Mouse (Mus musculus) neural tube, embryonic 13.5 days (tissue): ENCODE results near the gene Trim11. TPM values are rescaled to one million over a fixed set of nuclear protein-coding genes. Genes with fewer than 3 reads are reported as not detected.
A peak's percentile ranks its signal among the peaks of the same experiment; 100 is the strongest.

Experiments used
- ATAC-seq: fragments of 200-750 bp; cut with Nextera tagmentation; 2 replicates; pipeline ENCODE4 v1.8.0; 2017; ENCODE audit warnings: low read depth, mild to moderate bottlenecking, moderate TSS enrichment, moderate library complexity
- H3K27ac ChIP-seq: fragments of 300-500 bp; sonication (generic); replicated peaks from 2 replicates; pipeline ENCODE4 v1.5.1; 2015; ENCODE audit warnings: moderate library complexity, mild to moderate bottlenecking, inconsistent platforms
- H3K27me3 ChIP-seq: fragments of 300-500 bp; sonication (generic); 2 replicates; pipeline ENCODE4 v1.6.1; 2015; ENCODE audit warnings: mild to moderate bottlenecking, inconsistent platforms
- H3K36me3 ChIP-seq: fragments of 300-500 bp; sonication (generic); 2 replicates; pipeline ENCODE4 v1.6.1; 2015; ENCODE audit warnings: mild to moderate bottlenecking, inconsistent platforms
- H3K4me1 ChIP-seq: fragments of 300-500 bp; sonication (generic); replicated peaks from 2 replicates; pipeline ENCODE4 v1.6.1; 2015; ENCODE audit warnings: inconsistent platforms
- H3K4me2 ChIP-seq: fragments of 300-500 bp; sonication (generic); 2 replicates; pipeline ENCODE4 v1.6.1; 2015; ENCODE audit warnings: inconsistent platforms, mild to moderate bottlenecking, moderate library complexity
- H3K4me3 ChIP-seq: fragments of 300-500 bp; sonication (generic); 2 replicates; pipeline ENCODE4 v1.5.1; 2015; ENCODE audit warnings: mild to moderate bottlenecking, inconsistent platforms
- H3K9ac ChIP-seq: fragments of 300-500 bp; sonication (generic); 2 replicates; pipeline ENCODE4 v1.6.1; 2015; ENCODE audit warnings: moderate library complexity, mild to moderate bottlenecking, inconsistent platforms
- H3K9me3 ChIP-seq: fragments of 300-500 bp; sonication (generic); 2 replicates; pipeline ENCODE4 v1.6.1; 2016; ENCODE audit warnings: inconsistent platforms
- WGBS: fragments of 180-500 bp; shearing (Covaris S2); methylation state at CpG from one replicate; pipeline ENCODE4 v1.1.7; 2015; 5-methylcytosine and 5-hydroxymethylcytosine counted together
- polyA plus RNA-seq: library from polyadenylated mRNA; unstranded; fragments of >200 nt; fragmentation: Nextera tagmentation; extraction: Ambion mirVana; gene quantifications from 2 replicates; pipeline ENCODE4 v1.2.1, GENCODE M21; 2015

The Trim11 gene
- polyA plus RNA-seq, 1 experiment from 2014 or later, result 19.7 TPM

- ATAC-seq, result no peak
- 92% methylated on average over 6 of the region's 6 CpGs for WGBS
- no peaks in the 10 kb centered on the region for H3K9me3 ChIP-seq
- H3K27me3 ChIP-seq, result no peaks in the 10 kb centered on the region
- H3K4me1 ChIP-seq, result peaks cover 34% of the 10 kb centered on the region
- no peak overlapping the region for H3K9ac ChIP-seq
- peaks cover 70% of the 10 kb centered on the region for H3K36me3 ChIP-seq
- no peak overlapping the region for H3K4me3 ChIP-seq
- no peak overlapping the region for H3K4me2 ChIP-seq
- H3K27ac ChIP-seq, result no peak overlapping the region
These were observed 5.9 kb downstream of the Trim11 start for GRCm38 (mm10) chr11:58983691-58984341.

- Histone ChIP-seq H3K4me1 (peaks cover 26% of the 10 kb centered on the region), H3K27me3 (no peaks in the 10 kb centered on the region), H3K27ac (no peak overlapping the region), H3K4me3 (no peak overlapping the region), H3K4me2 (no peak overlapping the region), H3K36me3 (peaks cover 79% of the 10 kb centered on the region), H3K9me3 (no peaks in the 10 kb centered on the region), H3K9ac (no peak overlapping the region)
- 94% methylated on average over 7 of the region's 7 CpGs for WGBS
- no peak for ATAC-seq
These were observed 6.8 kb downstream of the Trim11 start for GRCm38 (mm10) chr11:58984657-58985056.

GRCm38 (mm10) chr11:58985299-58985917, 7.5 kb downstream of the Trim11 start:
- H3K9ac ChIP-seq, result no peak overlapping the region
- H3K36me3 ChIP-seq, result peaks cover 86% of the 10 kb centered on the region
- H3K27me3 ChIP-seq, result no peaks in the 10 kb centered on the region
- no peaks in the 10 kb centered on the region for H3K9me3 ChIP-seq
- H3K27ac ChIP-seq, result no peak overlapping the region
- no peak for ATAC-seq
- H3K4me2 ChIP-seq, result no peak overlapping the region
- WGBS, result 95% methylated on average over 3 of the region's 3 CpGs
- H3K4me1 ChIP-seq, result peaks cover 18% of the 10 kb centered on the region
- H3K4me3 ChIP-seq, result no peak overlapping the region

DNA sequence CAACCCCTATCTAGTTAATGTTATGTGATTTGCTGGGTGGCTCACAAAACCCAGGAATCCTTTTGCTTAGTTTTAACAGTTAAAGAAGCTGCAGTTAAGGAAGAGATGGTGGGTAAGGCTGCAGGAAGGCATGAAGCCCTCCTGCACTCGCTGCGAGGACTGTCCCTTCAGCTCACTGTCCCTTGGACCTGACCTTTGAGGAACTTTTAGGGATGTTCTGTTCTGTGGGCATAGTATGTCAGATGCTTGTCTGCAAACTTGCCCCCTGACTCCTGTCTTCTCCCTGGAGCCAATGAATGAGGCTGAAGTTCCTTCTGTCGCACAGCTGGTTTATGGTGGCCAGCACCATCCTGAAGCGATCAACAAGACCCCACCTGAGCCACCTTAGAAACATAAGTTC, 11.3 kb downstream of the Trim11 start:
- H3K9me3 ChIP-seq, result no peaks in the 10 kb centered on the region
- ATAC-seq, result no peak
- no peak overlapping the region for H3K9ac ChIP-seq
- peaks cover 72% of the 10 kb centered on the region for H3K36me3 ChIP-seq
- 89% methylated on average over 4 of the region's 4 CpGs for WGBS
- peaks cover 14% of the 10 kb centered on the region for H3K27me3 ChIP-seq
- H3K27ac ChIP-seq, result no peak overlapping the region
- peaks cover 1% of the 10 kb centered on the region for H3K4me1 ChIP-seq
- no peak overlapping the region for H3K4me3 ChIP-seq
- H3K4me2 ChIP-seq, result no peak overlapping the region

- Histone ChIP-seq H3K4me1 (peaks cover 10% of the 10 kb centered on the region), H3K36me3 (peaks cover 62% of the 10 kb centered on the region), H3K27ac (no peak overlapping the region), H3K4me3 (no peak overlapping the region), H3K27me3 (peaks cover 23% of the 10 kb centered on the region), H3K9ac (no peak overlapping the region), H3K9me3 (no peaks in the 10 kb centered on the region), H3K4me2 (no peak overlapping the region)
- 89% methylated on average over 17 of the region's 17 CpGs for WGBS
- no peak for ATAC-seq
These were observed 12.2 kb downstream of the Trim11 start for GRCm38 (mm10) chr11:58990141-58990540.

DNA sequence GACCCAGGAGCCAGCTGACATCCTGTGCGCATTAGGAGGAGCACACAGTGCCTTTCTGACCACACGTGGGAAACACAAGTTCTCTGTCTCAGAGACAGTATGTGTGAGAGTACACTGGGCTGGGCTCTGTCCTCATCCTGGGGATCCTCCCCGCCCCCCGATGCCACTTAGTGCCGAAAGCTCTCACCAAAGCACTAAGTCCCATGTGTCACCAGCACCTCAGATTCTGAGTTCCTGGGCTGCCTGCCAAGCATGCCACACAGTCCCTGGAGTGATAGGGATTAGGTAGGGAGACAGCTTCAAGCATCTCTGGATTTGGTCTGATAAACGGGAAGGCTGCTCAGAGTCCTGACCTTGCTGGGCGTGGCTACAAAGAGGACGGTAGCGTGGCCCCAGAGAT, 12.9 kb downstream of the Trim11 start:
- H3K36me3 ChIP-seq, result peaks cover 55% of the 10 kb centered on the region
- peaks cover 29% of the 10 kb centered on the region for H3K27me3 ChIP-seq
- no peaks in the 10 kb centered on the region for H3K9me3 ChIP-seq
- ATAC-seq, result no peak
- H3K4me3 ChIP-seq, result no peak overlapping the region
- no peak overlapping the region for H3K4me2 ChIP-seq
- 85% methylated on average over 9 of the region's 9 CpGs for WGBS
- H3K9ac ChIP-seq, result no peak overlapping the region
- H3K4me1 ChIP-seq, result peaks cover 10% of the 10 kb centered on the region
- H3K27ac ChIP-seq, result no peak overlapping the region

DNA sequence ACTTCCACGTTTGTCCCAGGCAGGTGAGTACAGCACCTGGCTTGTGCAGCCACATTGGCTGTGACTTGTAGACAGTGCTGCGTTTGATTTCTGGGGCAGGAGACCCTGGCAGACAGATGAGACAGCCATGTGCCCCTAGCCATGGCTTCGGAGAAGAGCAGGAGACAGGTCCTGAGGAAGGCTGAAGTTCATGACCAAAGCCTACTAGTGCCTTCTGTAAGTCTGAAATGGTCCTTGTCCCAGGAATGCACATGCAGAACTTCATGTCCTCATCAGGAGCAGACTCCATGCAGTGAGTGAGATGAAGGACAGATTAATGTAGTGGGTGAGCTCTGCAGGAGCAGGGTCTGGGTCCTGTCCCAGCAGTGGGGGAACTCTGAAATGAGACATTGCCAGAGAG, 14.0 kb downstream of the Trim11 start:
- no peak overlapping the region for H3K9ac ChIP-seq
- H3K4me2 ChIP-seq, result no peak overlapping the region
- 82% methylated on average over 3 of the region's 3 CpGs for WGBS
- peaks cover 33% of the 10 kb centered on the region for H3K27me3 ChIP-seq
- H3K4me1 ChIP-seq, result peaks cover 10% of the 10 kb centered on the region
- ATAC-seq, result no peak
- H3K4me3 ChIP-seq, result no peak overlapping the region
- no peak overlapping the region for H3K27ac ChIP-seq
- H3K9me3 ChIP-seq, result no peaks in the 10 kb centered on the region
- H3K36me3 ChIP-seq, result peaks cover 44% of the 10 kb centered on the region

DNA sequence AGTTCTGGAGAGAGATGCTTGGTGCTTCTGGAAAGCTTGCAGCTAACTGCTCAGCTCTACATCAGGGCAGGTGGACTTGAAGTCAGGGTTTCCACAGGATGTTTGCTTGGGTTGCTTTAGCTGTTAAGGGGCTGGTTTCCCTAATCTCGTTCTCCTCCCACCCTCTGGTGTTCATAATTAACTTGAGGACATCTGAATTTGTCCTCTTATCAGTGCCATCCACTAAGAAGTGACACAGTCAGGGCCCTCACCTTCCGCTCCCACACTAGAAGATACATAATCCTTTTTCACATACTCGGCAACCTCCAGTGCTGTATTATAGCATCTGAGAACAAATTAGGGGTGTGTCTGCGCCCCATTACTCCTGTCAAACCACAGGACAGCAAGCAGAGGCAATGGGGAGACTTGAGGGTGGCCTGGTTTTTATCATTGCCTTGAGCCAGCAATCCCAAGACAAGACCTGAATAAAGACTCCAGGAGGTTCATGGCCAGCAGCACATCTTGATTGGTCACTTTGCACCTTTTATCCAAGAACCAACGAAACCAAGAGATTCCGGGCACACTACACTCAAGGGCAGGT, 15.3 kb downstream of the Trim11 start:
- H3K36me3 ChIP-seq, result peaks cover 33% of the 10 kb centered on the region
- H3K4me3 ChIP-seq, result no peak overlapping the region
- H3K9me3 ChIP-seq, result no peaks in the 10 kb centered on the region
- whole genome bisulfite sequencing, result 85% methylated on average over 6 of the region's 6 CpGs
- no peak for ATAC-seq
- peaks cover 10% of the 10 kb centered on the region for H3K4me1 ChIP-seq
- H3K4me2 ChIP-seq, result no peak overlapping the region
- H3K27me3 ChIP-seq, result peaks cover 38% of the 10 kb centered on the region
- no peak overlapping the region for H3K27ac ChIP-seq
- no peak overlapping the region for H3K9ac ChIP-seq

DNA sequence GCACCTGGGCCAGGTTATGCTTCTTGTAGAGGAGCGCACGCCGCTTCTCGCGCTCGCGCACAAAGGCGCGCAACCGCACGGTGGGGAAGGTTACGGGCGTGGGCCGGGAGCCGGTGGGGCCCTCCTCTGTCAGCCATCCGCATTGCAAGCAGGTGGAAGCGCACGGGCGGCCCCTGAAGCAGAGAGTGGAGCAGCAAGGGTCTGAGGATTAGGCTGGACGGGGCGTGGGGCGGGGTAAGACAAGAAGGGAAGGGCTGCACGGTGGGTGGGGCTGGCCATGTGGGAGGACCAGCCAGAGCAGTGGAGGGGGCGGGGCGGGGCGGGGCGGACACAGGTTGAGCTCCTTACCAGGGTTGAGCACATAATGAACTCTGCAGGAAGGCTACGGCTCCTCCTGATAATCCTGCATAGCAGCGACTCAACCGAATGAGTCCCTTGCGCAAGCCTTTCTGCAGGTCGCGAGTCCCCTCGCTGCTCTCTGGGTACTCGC, 16.5 kb downstream of the Trim11 start:
- Histone ChIP-seq H3K4me2 (peak overlapping the region; percentile 62), H3K9ac (peak overlapping the region; percentile 65), H3K27ac (no peak overlapping the region), H3K4me3 (peak overlapping the region; percentile 39), H3K4me1 (peaks cover 10% of the 10 kb centered on the region), H3K27me3 (peaks cover 38% of the 10 kb centered on the region), H3K36me3 (peaks cover 21% of the 10 kb centered on the region), H3K9me3 (no peaks in the 10 kb centered on the region)
- WGBS, result 2% methylated on average over 34 of the region's 35 CpGs
- peak; percentile 64 for ATAC-seq

DNA sequence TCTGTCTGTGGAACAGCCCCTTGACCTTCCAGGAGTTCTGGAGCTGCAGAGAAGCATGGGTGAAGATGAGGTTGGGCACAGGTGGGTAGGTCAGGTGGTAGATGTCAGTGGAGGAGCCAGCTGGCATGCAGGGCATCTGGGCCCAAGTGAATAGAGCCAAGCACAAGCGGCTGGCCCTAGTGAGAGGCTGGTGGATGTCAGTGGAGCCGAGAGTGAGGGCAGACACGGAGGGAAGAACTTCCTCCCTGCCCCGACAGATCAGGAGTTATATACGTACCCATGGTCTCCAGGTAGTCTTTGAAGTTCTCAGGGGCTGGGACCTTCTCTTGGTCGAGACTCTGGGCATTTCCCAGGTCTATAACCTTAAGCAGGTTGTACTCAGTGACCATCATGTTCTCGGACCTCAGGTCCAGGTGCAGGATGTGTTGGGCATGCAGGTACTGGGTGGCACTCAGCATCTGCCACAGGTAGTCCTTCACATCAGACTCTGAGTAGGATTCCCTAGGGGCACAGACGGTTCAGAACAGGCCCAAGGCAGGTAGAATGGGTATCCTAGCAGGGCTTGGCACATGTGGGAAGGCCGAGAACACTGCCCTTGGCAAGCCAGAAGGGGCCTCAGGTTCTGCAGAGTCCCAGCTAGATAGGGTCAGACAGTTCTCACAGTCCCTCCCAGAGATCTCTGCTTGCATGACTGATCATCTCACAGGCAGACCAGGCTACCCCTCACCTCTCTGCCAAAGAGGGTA, 17.3 kb downstream of the Trim11 start:
- 79% methylated on average over 9 of the region's 9 CpGs for WGBS
- peaks cover 12% of the 10 kb centered on the region for H3K36me3 ChIP-seq
- H3K27me3 ChIP-seq, result peaks cover 38% of the 10 kb centered on the region
- no peak overlapping the region for H3K9ac ChIP-seq
- no peak overlapping the region for H3K27ac ChIP-seq
- H3K4me1 ChIP-seq, result peaks cover 10% of the 10 kb centered on the region
- ATAC-seq, result no peak
- H3K9me3 ChIP-seq, result no peaks in the 10 kb centered on the region
- H3K4me3 ChIP-seq, result peak overlapping the region; percentile 39; the same call in 1 of the 2 replicates
- peak overlapping the region; percentile 62 for H3K4me2 ChIP-seq

DNA sequence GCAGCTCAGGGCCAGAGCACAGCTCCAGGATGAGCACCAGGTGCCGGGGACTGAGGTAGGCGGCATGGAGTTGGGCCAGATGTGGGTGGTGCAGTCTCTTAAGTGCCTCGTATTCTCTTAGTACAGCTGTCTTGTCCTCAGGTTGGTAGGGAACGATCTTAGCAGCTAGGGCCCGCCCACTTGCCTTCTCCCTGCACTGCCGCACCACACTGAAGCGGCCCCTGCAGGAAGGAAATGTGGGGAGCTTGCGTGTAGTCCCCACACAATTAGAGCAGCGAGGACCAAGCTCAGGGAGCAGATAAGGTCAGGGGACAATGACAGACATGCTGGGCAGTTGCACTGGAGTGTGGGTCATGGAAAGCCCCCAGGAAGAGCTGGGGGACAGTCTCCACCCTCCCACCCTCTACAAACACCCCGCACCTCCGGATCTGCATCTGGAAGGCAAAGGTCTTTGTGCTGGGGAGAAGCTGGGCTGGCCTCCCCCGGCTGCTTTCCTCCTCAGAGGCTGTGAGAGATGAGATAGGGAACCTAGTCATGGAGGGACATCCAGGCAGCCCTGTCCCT, 18.0 kb downstream of the Trim11 start:
- ATAC-seq, result no peak
- 54% methylated on average over 12 of the region's 12 CpGs for WGBS
- H3K9ac ChIP-seq, result no peak overlapping the region

GRCm38 (mm10) chr11:58997541-58997940, 19.6 kb downstream of the Trim11 start:
- H3K27me3 ChIP-seq, result peaks cover 38% of the 10 kb centered on the region
- no peak overlapping the region for H3K4me3 ChIP-seq
- WGBS, result 86% methylated on average over 5 of the region's 5 CpGs
- H3K27ac ChIP-seq, result no peak overlapping the region
- H3K4me1 ChIP-seq, result peaks cover 10% of the 10 kb centered on the region
- H3K9me3 ChIP-seq, result no peaks in the 10 kb centered on the region
- no peak overlapping the region for H3K4me2 ChIP-seq
- ATAC-seq, result no peak
- no peaks in the 10 kb centered on the region for H3K36me3 ChIP-seq
- no peak overlapping the region for H3K9ac ChIP-seq

More for the DNA sequence above, 18.0 kb downstream of the Trim11 start:
- Histone ChIP-seq H3K4me3 (no peak overlapping the region), H3K4me1 (peaks cover 10% of the 10 kb centered on the region), H3K27ac (no peak overlapping the region), H3K27me3 (peaks cover 38% of the 10 kb centered on the region), H3K4me2 (no peak overlapping the region), H3K36me3 (peaks cover 6% of the 10 kb centered on the region), H3K9me3 (no peaks in the 10 kb centered on the region)
